Mouse (Mus musculus) spleen, postnatal 36 days (tissue): ENCODE data around the gene Hao2.

ENCODE experiments used
- DNase-seq, 2 experiments: peaks; one replicate each; pipeline ENCODE4 v3.0.0; 2022; ENCODE audit warnings: low spot score in 2 of 2, mixed read lengths in 1 of 2

The Hao2 gene

GRCm38 (mm10) chr3:98893057-98893772 lies at the start of gene Hao2:
Gene Hao2, minus strand, starts transcription at chr3:98893239.
- no peak for DNase-seq

GRCm38 (mm10) chr3:98941601-98942000 lies 48.6 kb upstream of the Hao2 start:
- no peak for DNase-seq

GRCm38 (mm10) chr3:98941066-98941551 lies 48.1 kb upstream of the Hao2 start:
- DNase-seq: no peak

DNA sequence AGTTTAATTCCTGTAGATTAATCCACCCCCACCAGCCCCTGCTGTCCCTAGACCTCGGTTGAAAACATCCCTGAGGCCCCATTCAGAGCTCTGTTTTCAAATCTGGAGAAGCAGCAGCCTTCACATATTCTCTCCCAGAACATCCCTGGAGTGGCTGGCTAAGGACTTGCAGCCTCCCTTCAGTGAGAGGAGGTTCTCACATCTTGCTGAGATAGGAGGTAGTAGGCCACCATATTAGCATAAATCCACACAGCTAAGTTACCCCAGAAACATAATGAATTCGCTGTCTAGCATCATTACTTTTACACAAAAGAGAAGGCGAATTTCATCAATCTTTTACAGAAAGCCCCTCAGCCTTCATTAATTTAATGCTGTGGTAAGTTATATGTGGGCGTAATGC lies 47.2 kb upstream of the Hao2 start:
- no peak for DNase-seq

DNA sequence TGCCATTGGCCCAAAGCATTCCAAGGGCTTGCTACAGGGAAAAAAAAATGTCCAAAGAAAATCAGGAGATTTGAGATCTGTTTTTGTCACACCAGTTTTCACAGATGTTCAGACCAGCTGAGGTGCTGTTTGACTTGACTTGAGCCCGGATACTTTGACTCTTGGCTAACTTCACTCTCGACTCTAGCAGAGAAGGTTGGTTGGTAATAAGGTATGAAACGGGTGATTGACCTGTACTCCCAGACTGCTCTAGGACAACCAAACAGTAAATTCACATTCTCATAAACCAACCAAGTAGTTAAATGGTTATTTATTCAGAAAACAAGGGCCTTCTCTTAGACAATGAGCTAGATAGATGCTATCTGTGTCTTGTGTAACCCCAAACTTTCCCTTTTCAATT lies 43.4 kb upstream of the Hao2 start:
- no peak for DNase-seq

- DNase-seq: no peak
These were observed 41.6 kb upstream of the Hao2 start for GRCm38 (mm10) chr3:98934601-98935000.

DNA sequence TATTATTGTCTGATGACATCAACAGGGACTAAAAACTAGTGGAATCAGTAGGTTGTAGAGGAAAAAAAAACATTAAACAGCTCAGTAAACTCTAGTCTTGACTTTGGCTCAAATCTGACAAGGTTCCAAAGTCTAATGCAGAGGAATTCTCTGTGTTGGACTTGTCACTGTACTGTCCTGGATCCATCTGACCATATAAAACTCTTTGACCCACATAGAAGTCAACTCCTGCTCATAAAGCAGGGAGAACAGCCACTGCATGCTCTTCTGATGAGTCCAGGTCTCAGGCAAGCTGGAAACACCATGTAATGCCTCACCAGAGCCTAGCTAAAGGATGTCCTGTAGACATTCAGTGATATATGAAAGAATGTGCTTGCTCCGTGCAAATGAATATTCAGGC lies 41.0 kb upstream of the Hao2 start:
- DNase-seq: no peak

- no peak for DNase-seq
These were observed 39.4 kb upstream of the Hao2 start for GRCm38 (mm10) chr3:98932421-98932820.

GRCm38 (mm10) chr3:98931836-98932235 lies 38.8 kb upstream of the Hao2 start:
- DNase-seq: no peak

DNA sequence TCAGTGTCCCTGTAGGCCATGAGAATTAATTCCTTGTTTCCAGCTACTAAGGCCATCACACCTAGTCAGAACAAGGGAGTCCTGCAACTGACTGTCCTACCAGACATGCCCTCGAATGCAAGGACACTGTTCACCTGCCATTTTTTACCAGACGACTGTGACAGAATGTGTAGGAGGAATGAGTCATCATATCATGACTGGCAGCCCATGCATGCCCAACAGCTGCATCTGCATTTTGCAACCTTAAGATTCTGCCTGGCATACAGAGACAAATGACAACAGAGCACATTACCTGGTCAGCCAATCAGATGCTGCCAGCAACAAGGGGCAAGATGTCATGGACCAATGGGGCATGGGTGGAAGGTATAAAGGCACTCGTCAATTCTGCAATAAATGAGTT lies 27.4 kb upstream of the Hao2 start:
- DNase-seq: no peak

GRCm38 (mm10) chr3:98917260-98917659 lies 24.2 kb upstream of the Hao2 start:
- DNase-seq: no peak

GRCm38 (mm10) chr3:98916856-98917255 lies 23.8 kb upstream of the Hao2 start:
- no peak for DNase-seq

DNA sequence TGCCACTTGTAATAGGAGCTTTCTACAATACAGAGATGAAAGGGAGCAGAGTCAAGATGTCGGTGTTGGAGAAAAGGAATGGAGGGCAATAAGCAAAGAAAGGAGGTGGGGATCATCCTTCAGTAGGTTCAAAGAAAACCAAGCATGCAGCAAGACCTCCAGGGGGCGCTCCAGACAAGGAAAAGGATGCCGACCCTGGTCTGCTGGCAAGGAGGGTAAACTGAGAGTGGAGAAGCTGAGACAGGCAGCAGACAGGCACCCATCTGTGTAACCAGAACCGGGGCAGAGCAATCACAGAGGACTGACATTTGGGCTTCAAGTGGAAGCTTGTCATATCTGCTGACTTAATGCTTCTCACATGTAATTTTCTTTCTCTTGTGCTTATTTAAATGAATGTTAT lies 22.6 kb upstream of the Hao2 start:
- no peak for DNase-seq

- DNase-seq: no peak
These were observed 20.6 kb upstream of the Hao2 start for GRCm38 (mm10) chr3:98913591-98913990.

DNA sequence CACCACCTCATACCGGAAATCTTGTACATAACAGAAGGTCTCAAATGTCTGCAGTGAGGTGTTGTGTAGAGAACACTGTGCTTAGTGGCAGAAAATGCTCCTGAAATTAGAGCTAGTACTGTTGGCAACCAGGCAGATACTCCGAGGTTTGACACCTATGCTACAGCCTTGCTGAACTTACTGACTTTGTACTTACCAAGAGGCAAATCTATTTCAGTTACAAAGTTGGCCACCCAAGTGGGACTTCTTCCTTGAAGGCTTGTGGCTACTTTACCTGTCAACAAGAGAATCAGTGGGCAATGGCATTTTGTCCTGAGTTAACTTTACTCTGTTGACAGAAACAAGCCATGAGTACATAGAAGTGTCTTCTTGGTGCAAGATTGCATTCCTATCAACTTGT lies 4.6 kb upstream of the Hao2 start:
- no peak for DNase-seq

- DNase-seq: no peak
These were observed 2.1 kb upstream of the Hao2 start for GRCm38 (mm10) chr3:98895071-98895601.

GRCm38 (mm10) chr3:98890430-98890829 lies 2.6 kb downstream of the Hao2 start:
- no peak for DNase-seq

DNA sequence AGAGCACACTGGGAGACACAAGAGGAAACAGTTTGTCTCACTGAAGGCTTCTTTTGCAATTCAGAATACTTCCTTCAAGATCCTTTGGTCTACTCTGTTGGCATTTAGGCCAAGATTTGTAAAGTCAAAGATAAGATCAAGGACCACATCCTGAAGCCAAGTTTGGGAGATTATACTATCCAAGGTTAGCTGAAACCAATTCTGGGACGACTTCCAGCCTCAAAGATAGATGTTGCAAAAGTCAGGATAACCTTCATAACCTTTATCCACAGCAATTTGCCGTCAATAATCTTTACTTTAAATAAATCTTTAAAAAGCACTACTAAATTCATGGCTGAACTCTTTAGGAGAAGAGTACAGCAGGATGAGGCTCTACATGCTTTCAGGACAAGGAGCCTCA lies 4.8 kb downstream of the Hao2 start:
- DNase-seq: no peak

DNA sequence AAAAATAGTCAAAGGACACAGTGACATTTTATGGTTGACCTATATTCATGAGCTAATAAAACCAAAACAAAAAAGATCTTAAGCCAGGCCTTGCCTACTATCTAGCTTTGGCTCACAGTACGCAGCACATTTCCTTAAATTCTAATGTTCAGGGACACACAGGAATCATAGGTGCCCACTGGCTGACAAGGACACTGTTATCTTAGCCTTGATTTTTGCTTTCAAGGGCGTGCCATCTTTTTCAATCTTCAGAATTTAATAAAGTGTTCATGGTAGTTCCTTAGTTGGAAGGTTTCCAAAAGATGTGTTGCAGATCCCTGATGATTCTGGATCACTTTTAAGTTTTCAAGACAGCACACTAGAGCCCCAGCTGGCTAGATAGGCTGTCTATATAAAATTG lies 12.2 kb downstream of the Hao2 start:
- DNase-seq: no peak

- no peak for DNase-seq
These were observed 12.8 kb downstream of the Hao2 start for GRCm38 (mm10) chr3:98880216-98880615.

- DNase-seq: no peak
These were observed 24.8 kb downstream of the Hao2 start for GRCm38 (mm10) chr3:98868219-98868618.

DNA sequence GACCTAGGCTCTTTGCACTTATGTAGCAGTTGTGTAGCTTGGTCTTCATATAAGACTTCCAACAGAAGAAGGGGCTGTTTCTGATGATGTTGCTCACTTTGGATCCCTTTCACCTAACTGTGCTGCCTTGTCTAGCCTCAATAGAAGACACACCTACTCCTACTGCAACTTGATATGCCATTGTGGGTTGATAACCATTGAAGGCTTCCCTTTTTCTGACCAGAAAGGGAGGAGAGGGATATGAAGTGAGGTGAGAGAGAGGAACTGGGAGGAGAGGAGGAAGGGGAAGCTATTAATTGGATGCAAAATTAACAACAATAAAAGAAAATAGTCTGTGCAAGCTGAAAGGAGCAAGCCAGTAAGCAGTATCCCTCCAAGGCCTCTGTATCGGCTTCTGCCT lies 30.2 kb downstream of the Hao2 start:
- DNase-seq: no peak

GRCm38 (mm10) chr3:98859576-98859975 lies 33.5 kb downstream of the Hao2 start, which contains the start of gene Hsd3b1:
Gene Hsd3b1, minus strand, starts transcription at chr3:98859794.
- no peak for DNase-seq

GRCm38 (mm10) chr3:98858051-98858450 lies 35.0 kb downstream of the Hao2 start:
- no peak for DNase-seq
